Comparison of ENCODE assay signal across 24 mouse cellular contexts in the genomic region with DNA sequence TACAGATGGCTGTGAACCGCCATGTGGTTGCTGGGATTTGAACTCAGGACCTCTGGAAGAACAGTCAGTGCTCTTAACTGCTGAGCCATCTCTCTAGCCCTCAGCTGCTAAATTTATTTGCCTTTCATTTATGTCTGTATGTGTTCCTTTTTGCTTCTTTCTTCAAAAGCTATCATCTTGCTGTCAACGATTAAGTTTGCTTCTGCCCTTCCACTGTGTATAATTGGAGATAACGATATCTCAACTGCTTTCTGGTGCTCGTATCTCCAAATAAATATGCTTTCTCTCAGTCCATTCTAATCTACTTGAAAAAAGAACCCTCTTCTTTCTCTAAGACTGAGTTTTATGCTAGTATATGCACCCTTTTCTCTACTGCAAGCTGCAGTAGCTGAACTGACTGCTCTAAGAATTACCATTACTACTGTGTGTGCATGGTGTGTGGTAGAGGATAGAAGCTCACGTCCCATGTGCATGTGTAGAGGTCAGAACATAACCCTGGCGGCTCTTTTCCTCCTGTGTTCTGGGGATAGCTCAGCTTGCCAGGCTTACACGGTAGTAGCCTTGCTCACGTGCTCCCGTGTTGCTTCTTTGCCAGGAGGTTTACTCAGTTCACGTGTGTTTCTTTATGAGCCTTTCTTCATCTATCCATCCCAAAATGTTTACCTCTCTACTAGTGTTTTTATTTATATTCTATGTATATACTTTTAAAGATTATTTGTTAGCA. TPM values are rescaled to one million over a fixed set of nuclear protein-coding genes. Genes with fewer than 3 reads are reported as not detected.
A peak's percentile ranks its signal among the peaks of the same experiment; 100 is the strongest.
DNase-seq lines count a peak whose midpoint lies in the region; ATAC-seq and TF ChIP-seq lines count a peak whose summit lies in the region.
"Had no signal": no experiment of that assay in that cellular context is flagged by ENCODE, and none has a peak within 500 bp of the region (broad histone marks: within the 10 kb centered on the region; RNA-seq: fewer than 3 reads in every experiment).

No protein-coding gene starts in this region.

- peaks cover 48% of the 10 kb centered on the region for H3K4me1 ChIP-seq in erythroblast, embryonic 14.5 days (ENCODE audit: control insufficient read depth)
- H3K4me1 ChIP-seq in liver, embryonic 13.5 days (replicated peaks), result peaks cover 50% of the 10 kb centered on the region
- H3K4me1 ChIP-seq in hindbrain, postnatal 0 days (ENCODE audit: insufficient read depth, low read length), result no peaks in the 10 kb centered on the region
- H3K4me1 ChIP-seq: forebrain, embryonic 13.5 days had no signal

- peak overlapping the region; percentile 58 for H3K9ac ChIP-seq in liver, embryonic 13.5 days
- no peak overlapping the region for H3K9ac ChIP-seq in hindbrain, postnatal 0 days (replicated peaks; ENCODE audit: low read length)
- H3K9ac ChIP-seq: forebrain, embryonic 13.5 days had no signal

- no peak for TF ChIP-seq CTCF in hindbrain, postnatal 0 days (IDR thresholded peaks at IDR 0.05; ENCODE audit: low read depth)
- TF ChIP-seq CTCF in left cerebral cortex, adult 2 months (IDR thresholded peaks at IDR 0.05), result no peak

- peak overlapping the region; percentile 47 for H3K4me3 ChIP-seq in erythroblast, embryonic 14.5 days (replicated peaks)
- peak overlapping the region; percentile 24 for H3K4me3 ChIP-seq in liver, embryonic 13.5 days (replicated peaks)
- H3K4me3 ChIP-seq in hindbrain, postnatal 0 days (ENCODE audit: low read length), result no peak overlapping the region
- no peak overlapping the region for H3K4me3 ChIP-seq in left cerebral cortex, adult 2 months
- H3K4me3 ChIP-seq: forebrain, embryonic 13.5 days had no signal

- H3K27me3 ChIP-seq in erythroblast, embryonic 14.5 days (ENCODE audit: control insufficient read depth), result no peaks in the 10 kb centered on the region
- no peaks in the 10 kb centered on the region for H3K27me3 ChIP-seq in liver, embryonic 13.5 days
- no peaks in the 10 kb centered on the region for H3K27me3 ChIP-seq in hindbrain, postnatal 0 days (ENCODE audit: insufficient read depth, low read length)
- H3K27me3 ChIP-seq: forebrain, embryonic 13.5 days had no signal

- H3K27ac ChIP-seq in liver, embryonic 13.5 days, result peak overlapping the region; percentile 92
- H3K27ac ChIP-seq in hindbrain, postnatal 0 days, result no peak overlapping the region
- H3K27ac ChIP-seq in left cerebral cortex, adult 2 months, result no peak overlapping the region
- H3K27ac ChIP-seq: forebrain, embryonic 13.5 days; stomach, postnatal 0 days had no signal

- H3K9me3 ChIP-seq in erythroblast, embryonic 14.5 days (ENCODE audit: control insufficient read depth, low read length), result no peaks in the 10 kb centered on the region
- no peaks in the 10 kb centered on the region for H3K9me3 ChIP-seq in liver, embryonic 13.5 days (replicated peaks)
- no peaks in the 10 kb centered on the region for H3K9me3 ChIP-seq in hindbrain, postnatal 0 days (ENCODE audit: low read length)
- H3K9me3 ChIP-seq: forebrain, embryonic 13.5 days had no signal

- H3K36me3 ChIP-seq in erythroblast, embryonic 14.5 days (ENCODE audit: control insufficient read depth), result peaks cover 9% of the 10 kb centered on the region
- no peaks in the 10 kb centered on the region for H3K36me3 ChIP-seq in liver, embryonic 13.5 days
- no peaks in the 10 kb centered on the region for H3K36me3 ChIP-seq in hindbrain, postnatal 0 days (ENCODE audit: insufficient read depth, low read length)

- 29% methylated on average over 10 of the region's 10 CpGs for WGBS in liver, embryonic 13.5 days (ENCODE audit: insufficient replicate concordance)
- 89% methylated on average over 10 of the region's 10 CpGs for WGBS in hindbrain, postnatal 0 days

- peak; percentile 90 for ATAC-seq in liver, embryonic 13.5 days (ENCODE audit: low read depth)
- peak; percentile 92 for ATAC-seq in megakaryocyte-erythroid progenitor cell, adult 5-6 weeks (replicated peaks; ENCODE audit: low FRiP score, low TSS enrichment, poor library complexity, severe bottlenecking)
- no peak for ATAC-seq in hindbrain, postnatal 0 days
- ATAC-seq: forebrain, embryonic 13.5 days; hindbrain, embryonic 16.5 days; intestine, postnatal 0 days had no signal

- intact Hi-C loops in left cerebral cortex, adult 2 months (cut with DNase I), result loop anchor here (5.0 kb wide), 1 partner anchor 57 kb away; no protein-coding TSS in a partner anchor

- peak overlapping the region; percentile 55 for H3K4me2 ChIP-seq in liver, embryonic 13.5 days
- no peak overlapping the region for H3K4me2 ChIP-seq in hindbrain, postnatal 0 days (ENCODE audit: low read depth, low read length)
- H3K4me2 ChIP-seq: forebrain, embryonic 13.5 days; heart, embryonic 11.5 days; midbrain, embryonic 11.5 days had no signal

- peak; percentile 37 for DNase-seq in adrenal gland, postnatal 10 days
- no peak for DNase-seq in adrenal gland, postnatal 4 days (ENCODE audit: low spot score in 2 of 2)
- peak; percentile 25 for DNase-seq in liver, embryonic 13.5 days
- no peak for DNase-seq in spleen, postnatal 4 days (ENCODE audit: low spot score in 2 of 2)
- DNase-seq in hindbrain, postnatal 0 days (ENCODE audit: low spot score), result no peak
- no peak for DNase-seq in left cerebral cortex, adult 2 months (ENCODE audit: extremely low spot score in 1 of 2, low spot score in 2 of 2)
- DNase-seq: cerebellum, adult 11-12 months; cerebellum, postnatal 10 days; gastrocnemius, postnatal 10 days; heart, adult 11 months; kidney, postnatal 36 days; layer of hippocampus, postnatal 36 days; lung, postnatal 4 days; right cerebral cortex, adult 18-20 months; right cerebral cortex, postnatal 4 days; thymus, adult 2 months had no signal

RNA-seq across cellular contexts. Expression of a gene that starts 20.6 kb away (rescaled TPM):
- 10 to 100 TPM; 25.6 to 26.0 TPM for total RNA-seq in adrenal gland, postnatal 10 days (2021)
- total RNA-seq in adrenal gland, postnatal 4 days (2021), result 10 to 100 TPM; 27.7 to 28.8 TPM
- 0.66 and 0.76 TPM in 2 replicates for polyA plus RNA-seq in erythroblast, embryonic 14.5 days (2012)
- 58.6 and 66.2 TPM in 2 replicates for polyA plus RNA-seq in liver, embryonic 13.5 days (2015; fragmentation: Nextera tagmentation; extraction: Ambion mirVana)
- 75.9 and 108 TPM in 2 replicates for total RNA-seq in megakaryocyte-erythroid progenitor cell, adult 5-6 weeks (2014; fragmentation: Nextera tagmentation)
- 29.9 and 48.3 TPM in 2 replicates for total RNA-seq in megakaryocyte-erythroid progenitor cell, adult 5-6 weeks (2017)
- total RNA-seq in hindbrain, postnatal 0 days (2014; rRNA removed), result 43.6 and 53.7 TPM in 2 replicates
- polyA plus RNA-seq in hindbrain, postnatal 0 days (2015; fragmentation: Nextera tagmentation; extraction: Ambion mirVana), result 146 and 166 TPM in 2 replicates
- total RNA-seq in left cerebral cortex, adult 2 months (2021), result 10 to 100 TPM; 55.1 to 57.7 TPM

RNA-seq across cellular contexts. Expression of a gene that starts 21.0 kb away (rescaled TPM):
- total RNA-seq in adrenal gland, postnatal 10 days (2021), result 10 to 100 TPM; 41.0 to 41.3 TPM
- 10 to 100 TPM; 45.6 to 48.3 TPM for total RNA-seq in adrenal gland, postnatal 4 days (2021)
- 0.16 and 0.17 TPM in 2 replicates for polyA plus RNA-seq in erythroblast, embryonic 14.5 days (2012)
- polyA plus RNA-seq in liver, embryonic 13.5 days (2015; fragmentation: Nextera tagmentation; extraction: Ambion mirVana), result 17.1 and 23.4 TPM in 2 replicates
- total RNA-seq in megakaryocyte-erythroid progenitor cell, adult 5-6 weeks (2014; fragmentation: Nextera tagmentation), result 36.7 and 42.0 TPM in 2 replicates
- total RNA-seq in megakaryocyte-erythroid progenitor cell, adult 5-6 weeks (2017), result 62.5 and 66.8 TPM in 2 replicates
- 66.1 and 69.8 TPM in 2 replicates for total RNA-seq in hindbrain, postnatal 0 days (2014; rRNA removed)
- 44.0 and 47.7 TPM in 2 replicates for polyA plus RNA-seq in hindbrain, postnatal 0 days (2015; fragmentation: Nextera tagmentation; extraction: Ambion mirVana)
- total RNA-seq in left cerebral cortex, adult 2 months (2021), result 10 to 100 TPM; 54.5 to 55.6 TPM

Comparison
In these comparisons a context has a peak if more than half of its experiments do, and no peak if none do; other contexts are left out.
1. DNase-seq: peak in adrenal gland, postnatal 10 days (single experiment) and liver, embryonic 13.5 days (single experiment); none in adrenal gland, postnatal 4 days (0 of 2), spleen, postnatal 4 days (0 of 2), hindbrain, postnatal 0 days (single experiment) and left cerebral cortex, adult 2 months (0 of 2).
2. H3K4me3 ChIP-seq: peak in erythroblast, embryonic 14.5 days (single experiment) and liver, embryonic 13.5 days (single experiment); none in hindbrain, postnatal 0 days (single experiment) and left cerebral cortex, adult 2 months (single experiment).